Mouse (Mus musculus) hindbrain, embryonic 16.5 days (tissue): ENCODE results near the gene Hist2h2be. TPM values are rescaled to one million over a fixed set of nuclear protein-coding genes. Genes with fewer than 3 reads are reported as not detected.

Experiments
- ATAC-seq: fragments of 200-750 bp; cut with Nextera tagmentation; 2 replicates; pipeline ENCODE4 v1.8.0; 2017; ENCODE audit warnings: moderate TSS enrichment, moderate library complexity
- H3K27ac ChIP-seq: fragments of 300-500 bp; sonication (generic); 2 replicates; pipeline ENCODE4 v1.5.1; 2014; ENCODE audit warnings: low read depth, mild to moderate bottlenecking, control low read depth, low read length, moderate library complexity
- H3K27me3 ChIP-seq: fragments of 300-500 bp; sonication (generic); replicated peaks from 2 replicates; pipeline ENCODE4 v1.6.1; 2014; ENCODE audit warnings: low read length; ENCODE audit not compliant: control insufficient read depth, insufficient read depth
- H3K36me3 ChIP-seq: fragments of 300-500 bp; sonication (generic); 2 replicates; pipeline ENCODE4 v1.6.1; 2014; ENCODE audit warnings: mild to moderate bottlenecking, low read length, moderate library complexity, mixed read lengths; ENCODE audit not compliant: control insufficient read depth, insufficient read depth
- H3K4me1 ChIP-seq: fragments of 300-500 bp; sonication (generic); 2 replicates; pipeline ENCODE4 v1.6.1; 2014; ENCODE audit warnings: low read depth, low read length; ENCODE audit not compliant: control insufficient read depth, insufficient read depth
- H3K4me2 ChIP-seq: fragments of 300-500 bp; sonication (generic); 2 replicates; pipeline ENCODE4 v1.6.1; 2014; ENCODE audit warnings: mild to moderate bottlenecking, low read length, control low read depth, moderate library complexity
- H3K4me3 ChIP-seq: fragments of 300-500 bp; sonication (generic); 2 replicates; pipeline ENCODE4 v1.5.1; 2014; ENCODE audit warnings: mild to moderate bottlenecking, low read length, control low read depth, moderate library complexity
- H3K9ac ChIP-seq: fragments of 300-500 bp; sonication (generic); 2 replicates; pipeline ENCODE4 v1.6.1; 2014; ENCODE audit warnings: low read depth, mild to moderate bottlenecking, control low read depth, low read length, moderate library complexity
- H3K9me3 ChIP-seq: fragments of 300-500 bp; sonication (generic); 2 replicates; pipeline ENCODE4 v1.6.1; 2014; ENCODE audit warnings: mild to moderate bottlenecking, low read length, moderate library complexity; ENCODE audit not compliant: control insufficient read depth
- WGBS: fragments of 180-500 bp; shearing (Covaris S2); extraction: QIAGEN DNeasy Blood & Tissue Kit; methylation state at CpG from one replicate; pipeline ENCODE4 v1.1.7; 2014; 5-methylcytosine and 5-hydroxymethylcytosine counted together
- polyA plus RNA-seq: library from polyadenylated mRNA; unstranded; fragments of >200 nt; fragmentation: Nextera tagmentation; extraction: Ambion mirVana; gene quantifications from 2 replicates; pipeline ENCODE4 v1.2.1, GENCODE M21; 2015

Gene Hist2h2be
- polyA plus RNA-seq, 1 experiment from 2014 or later, result 4.9 TPM

DNA sequence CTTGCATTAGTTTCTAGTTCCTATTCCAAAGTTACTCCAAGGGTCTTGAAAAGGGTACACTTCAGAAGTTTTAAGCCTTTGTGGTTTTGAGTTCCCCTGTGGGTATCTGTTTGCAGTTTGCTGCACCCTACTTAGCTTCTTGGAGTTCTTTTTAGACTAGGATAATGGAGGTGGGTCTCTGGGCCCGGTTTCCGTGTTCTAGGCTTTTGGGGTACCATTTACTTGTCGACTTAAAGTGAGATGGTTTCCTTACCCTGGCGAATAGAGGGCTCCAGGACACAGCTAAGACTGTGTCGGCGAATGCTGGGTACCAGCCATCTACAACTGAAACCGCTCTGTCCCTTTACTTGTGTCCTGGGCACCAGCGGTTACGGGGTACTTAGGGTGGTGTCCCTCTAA is 720 bp downstream of the Hist2h2be start:
- H3K4me1 ChIP-seq, result peaks cover 21% of the 10 kb centered on the region
- no peak for ATAC-seq
- peak overlapping the region; percentile 67 for H3K9ac ChIP-seq
- peak overlapping the region; percentile 60 for H3K4me3 ChIP-seq
- WGBS, result 22% methylated on average over 9 of the region's 9 CpGs
- H3K36me3 ChIP-seq, result no peaks in the 10 kb centered on the region
- H3K9me3 ChIP-seq, result no peaks in the 10 kb centered on the region
- H3K27me3 ChIP-seq, result no peaks in the 10 kb centered on the region
- peak overlapping the region; percentile 77 for H3K4me2 ChIP-seq
- H3K27ac ChIP-seq, result peak overlapping the region; percentile 95

DNA sequence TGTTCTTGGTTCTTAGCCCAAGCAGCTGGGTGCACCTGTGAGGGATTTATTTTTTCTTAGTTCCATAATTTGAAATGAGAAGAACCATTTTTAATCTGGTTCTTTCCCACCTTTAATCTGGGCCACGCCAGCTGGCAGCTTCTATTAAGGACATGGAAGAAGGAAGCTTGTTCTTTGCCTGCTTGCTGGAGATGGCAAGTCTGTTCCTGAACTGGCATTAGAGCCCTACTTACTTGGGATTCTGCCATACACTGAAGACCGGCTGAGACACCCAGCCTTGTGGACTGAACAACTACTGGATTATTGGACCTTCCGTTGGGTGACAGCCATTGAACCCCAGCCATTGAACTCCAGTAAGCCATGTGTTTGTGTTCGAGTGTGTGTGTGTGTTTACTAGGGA is 1.9 kb downstream of the Hist2h2be start:
- no peaks in the 10 kb centered on the region for H3K36me3 ChIP-seq
- H3K27ac ChIP-seq, result no peak overlapping the region
- no peak for ATAC-seq
- H3K27me3 ChIP-seq, result no peaks in the 10 kb centered on the region
- H3K4me2 ChIP-seq, result peak overlapping the region; percentile 8; the same call in 1 of the 2 replicates
- peaks cover 21% of the 10 kb centered on the region for H3K4me1 ChIP-seq
- H3K9me3 ChIP-seq, result no peaks in the 10 kb centered on the region
- WGBS, result 84% methylated on average over 4 of the region's 4 CpGs
- H3K4me3 ChIP-seq, result no peak overlapping the region
- H3K9ac ChIP-seq, result no peak overlapping the region

DNA sequence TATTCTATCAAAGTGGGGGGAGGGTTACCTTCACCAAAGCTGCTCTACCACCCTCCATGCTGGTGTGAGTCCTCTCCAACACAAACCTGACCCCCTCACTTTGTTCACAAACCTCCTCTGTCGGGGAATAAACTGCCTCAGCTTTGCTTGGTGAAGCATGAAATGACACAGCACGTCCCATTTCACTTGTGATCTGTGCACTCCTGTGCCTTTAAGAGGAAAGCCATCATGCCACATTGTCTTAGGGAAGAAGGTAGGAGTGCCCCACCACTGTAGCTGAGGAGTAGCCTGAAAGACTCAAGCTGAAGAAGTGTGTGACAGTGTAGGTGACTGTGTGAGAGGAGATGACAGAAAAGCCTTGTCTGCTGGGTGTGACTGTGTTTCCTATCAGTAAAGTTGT is 4.5 kb downstream of the Hist2h2be start:
- Histone ChIP-seq H3K36me3 (no peaks in the 10 kb centered on the region), H3K4me2 (no peak overlapping the region), H3K4me3 (no peak overlapping the region), H3K9me3 (no peaks in the 10 kb centered on the region), H3K27ac (no peak overlapping the region), H3K27me3 (no peaks in the 10 kb centered on the region), H3K4me1 (peaks cover 15% of the 10 kb centered on the region), H3K9ac (no peak overlapping the region)
- 10% methylated on average over 2 of the region's 2 CpGs for WGBS
- no peak for ATAC-seq

DNA sequence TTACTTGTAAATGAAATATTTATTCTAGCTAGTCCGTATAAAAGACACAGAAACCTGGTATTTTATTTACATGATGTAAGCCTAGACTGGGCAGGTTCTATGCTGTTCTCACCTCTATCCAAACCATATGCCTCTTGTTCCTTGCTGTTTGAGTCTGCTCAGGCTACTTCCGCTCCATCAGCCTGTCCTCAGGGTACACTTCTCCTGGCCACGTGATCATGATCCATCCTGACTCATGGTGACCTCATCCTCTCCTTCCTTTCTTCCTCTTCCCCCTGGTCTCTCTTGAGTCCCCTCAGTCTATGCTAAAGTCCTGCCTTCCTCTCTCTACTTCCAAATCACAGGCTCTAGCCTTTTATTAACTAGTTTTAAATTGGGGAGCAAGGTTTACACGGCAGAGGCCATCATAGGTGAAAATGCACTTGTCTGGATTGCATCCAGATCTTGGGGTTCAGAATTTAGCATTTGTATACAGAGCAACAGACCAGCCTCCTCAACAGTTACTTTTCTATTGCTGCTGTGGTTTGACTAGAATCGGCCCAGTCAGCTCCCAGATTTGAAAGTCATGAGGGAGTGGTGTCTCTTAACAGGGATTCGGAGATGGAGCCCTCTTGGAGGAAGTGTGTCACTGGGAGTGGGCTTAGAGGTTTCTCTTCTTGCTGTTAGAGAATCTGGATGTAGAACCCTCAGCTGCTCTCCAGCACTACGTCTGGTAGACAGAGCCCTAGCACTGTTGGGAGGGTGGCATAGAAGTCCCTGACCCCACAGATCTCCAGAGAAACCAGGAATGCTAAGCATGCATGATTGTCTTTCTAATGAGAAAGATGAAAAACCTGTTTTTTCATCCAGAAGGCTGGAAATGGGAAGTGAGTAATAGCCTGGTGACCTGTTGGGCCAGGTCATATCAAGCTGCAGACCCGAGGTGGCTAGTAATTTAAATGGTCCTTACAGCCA is 6.1 kb downstream of the Hist2h2be start:
- no peak for ATAC-seq
- Histone ChIP-seq H3K4me2 (no peak overlapping the region), H3K36me3 (no peaks in the 10 kb centered on the region), H3K9me3 (no peaks in the 10 kb centered on the region), H3K4me1 (peaks cover 8% of the 10 kb centered on the region), H3K27me3 (no peaks in the 10 kb centered on the region), H3K27ac (no peak overlapping the region), H3K9ac (no peak overlapping the region), H3K4me3 (no peak overlapping the region)
- WGBS, result 72% methylated on average over 8 of the region's 8 CpGs

DNA sequence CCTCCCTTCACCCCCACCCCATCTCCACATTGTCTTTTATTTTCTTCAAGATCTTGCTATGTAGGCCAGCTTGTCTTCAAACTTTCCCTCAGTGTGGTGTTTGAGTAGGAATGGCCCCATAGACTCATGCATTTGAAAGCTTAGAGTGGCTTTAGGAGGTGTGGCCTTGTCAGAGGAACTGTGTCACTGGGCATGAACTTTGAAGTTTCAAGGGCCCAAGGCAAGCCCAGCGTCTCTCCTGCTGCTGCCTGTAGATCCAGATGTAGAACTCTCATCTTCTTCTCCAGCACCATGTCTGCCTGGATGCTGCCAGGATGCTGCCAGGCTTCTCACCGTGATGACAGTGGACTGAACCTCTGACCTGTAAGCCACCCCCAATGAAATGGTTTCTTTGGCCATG is 7.9 kb downstream of the Hist2h2be start:
- Histone ChIP-seq H3K4me1 (no peaks in the 10 kb centered on the region), H3K27ac (no peak overlapping the region), H3K27me3 (no peaks in the 10 kb centered on the region), H3K4me3 (no peak overlapping the region), H3K9me3 (no peaks in the 10 kb centered on the region), H3K4me2 (no peak overlapping the region), H3K9ac (no peak overlapping the region), H3K36me3 (no peaks in the 10 kb centered on the region)
- WGBS, result 83% methylated on average over 2 of the region's 2 CpGs
- ATAC-seq, result no peak

DNA sequence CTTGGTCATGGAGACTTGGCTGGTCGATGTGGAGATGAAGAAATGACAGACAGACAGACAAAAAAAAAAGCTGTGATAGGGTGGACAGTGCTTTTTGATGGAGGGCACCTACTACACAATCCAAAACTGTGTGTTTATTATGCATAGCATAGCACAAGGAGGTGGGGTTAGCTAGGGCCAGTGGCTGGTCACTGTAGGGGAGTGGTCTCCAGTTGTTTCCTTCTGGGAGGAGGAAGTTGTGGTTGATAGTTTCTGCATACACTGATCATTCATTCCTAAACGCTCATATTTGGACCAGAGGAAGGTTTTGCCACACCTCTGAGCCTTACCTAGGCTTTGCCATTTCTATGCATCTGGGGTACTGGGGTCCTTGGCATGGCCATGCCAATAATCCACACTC is 9.5 kb downstream of the Hist2h2be start:
- H3K4me3 ChIP-seq, result no peak overlapping the region
- no peaks in the 10 kb centered on the region for H3K4me1 ChIP-seq
- ATAC-seq, result no peak
- H3K36me3 ChIP-seq, result no peaks in the 10 kb centered on the region
- H3K9me3 ChIP-seq, result no peaks in the 10 kb centered on the region
- no peak overlapping the region for H3K27ac ChIP-seq
- no peaks in the 10 kb centered on the region for H3K27me3 ChIP-seq
- 79% methylated on average over 2 of the region's 2 CpGs for WGBS
- H3K9ac ChIP-seq, result no peak overlapping the region
- no peak overlapping the region for H3K4me2 ChIP-seq

DNA sequence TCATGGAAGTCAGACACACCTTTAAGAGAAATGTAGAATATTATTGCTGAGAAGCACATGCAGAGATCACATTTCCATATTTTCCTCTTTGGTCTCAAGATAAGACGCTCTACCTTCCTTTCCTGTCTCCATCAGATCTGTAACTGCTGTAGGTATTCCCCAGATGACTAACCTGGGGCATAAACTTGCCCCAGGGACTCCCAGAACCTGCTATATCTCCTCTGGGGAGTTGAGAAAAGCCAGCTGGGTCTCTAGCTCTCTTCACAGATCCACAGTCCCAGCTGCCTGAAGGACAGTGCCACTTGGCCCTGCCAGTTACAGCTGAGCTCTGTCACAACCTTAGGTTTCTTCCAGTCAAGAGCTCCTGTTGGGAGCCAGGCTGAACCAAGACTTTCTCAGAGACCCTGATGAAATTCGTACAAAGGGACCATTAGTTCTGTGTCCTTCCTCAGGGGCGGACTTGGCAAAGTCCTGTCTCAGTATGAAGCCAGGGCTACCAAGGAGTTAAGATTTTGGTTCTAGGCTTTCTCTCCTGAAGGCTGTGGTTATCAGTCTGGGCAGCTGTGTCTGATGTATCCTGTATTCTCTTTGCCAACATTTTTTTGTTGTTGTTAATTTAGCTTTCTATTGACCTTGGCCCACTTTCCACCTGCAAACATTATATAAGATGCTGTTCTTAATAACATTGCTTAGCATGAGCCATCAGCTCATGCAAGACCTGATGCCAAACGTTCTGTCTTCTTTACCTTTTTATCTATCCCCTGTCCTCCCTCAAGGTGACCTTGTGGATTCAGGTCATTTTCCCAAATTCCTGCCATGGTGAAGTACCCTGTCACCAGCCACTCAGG is 10.2 kb downstream of the Hist2h2be start:
- Histone ChIP-seq H3K9ac (no peak overlapping the region), H3K4me1 (no peaks in the 10 kb centered on the region), H3K9me3 (no peaks in the 10 kb centered on the region), H3K27ac (no peak overlapping the region), H3K4me3 (no peak overlapping the region), H3K27me3 (no peaks in the 10 kb centered on the region), H3K4me2 (no peak overlapping the region), H3K36me3 (no peaks in the 10 kb centered on the region)
- WGBS, result 73% methylated on average over 4 of the region's 4 CpGs
- ATAC-seq, result no peak

DNA sequence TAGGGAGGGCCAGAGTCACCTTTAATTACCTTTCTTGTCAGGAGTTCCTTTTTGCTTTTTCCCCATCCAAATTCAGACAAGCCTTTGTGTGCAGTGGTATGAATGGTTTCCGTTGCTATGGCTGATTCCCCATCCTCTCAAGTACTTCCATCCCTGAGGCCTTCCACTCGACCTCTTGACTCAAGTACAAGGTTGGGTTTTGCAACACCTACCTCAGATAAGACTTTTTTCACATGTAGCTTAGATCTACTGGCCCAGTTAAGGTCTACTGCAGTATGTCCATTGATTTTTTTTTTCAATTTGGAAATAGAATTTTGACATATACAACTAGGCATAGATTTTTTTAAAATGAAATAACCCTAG is 10.8 kb downstream of the Hist2h2be start:
- no peak overlapping the region for H3K27ac ChIP-seq
- H3K36me3 ChIP-seq, result no peaks in the 10 kb centered on the region
- H3K4me3 ChIP-seq, result no peak overlapping the region
- H3K9me3 ChIP-seq, result no peaks in the 10 kb centered on the region
- no peak overlapping the region for H3K4me2 ChIP-seq
- 68% methylated on average over 2 of the region's 2 CpGs for WGBS
- H3K4me1 ChIP-seq, result no peaks in the 10 kb centered on the region
- ATAC-seq, result no peak
- H3K9ac ChIP-seq, result no peak overlapping the region
- no peaks in the 10 kb centered on the region for H3K27me3 ChIP-seq

DNA sequence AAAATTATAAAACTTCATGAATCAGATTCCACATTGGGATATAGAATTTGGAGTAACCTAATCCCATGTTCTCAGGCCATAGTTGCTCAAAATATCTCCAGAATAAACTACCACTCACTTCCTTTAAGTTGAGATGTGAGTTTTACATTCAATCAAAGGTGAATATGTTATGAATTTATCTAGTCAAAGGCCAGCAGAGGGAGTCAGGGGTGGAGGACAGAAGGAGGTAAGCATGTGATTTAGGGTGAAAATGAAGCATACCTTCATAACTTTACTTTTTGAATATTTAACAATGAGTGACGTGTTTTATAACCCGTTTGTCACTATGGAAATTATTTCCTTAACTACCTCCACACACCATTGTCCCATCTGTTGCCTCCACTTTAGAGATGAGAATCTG is 14.0 kb downstream of the Hist2h2be start:
- ATAC-seq, result no peak
- H3K9ac ChIP-seq, result no peak overlapping the region
- H3K27ac ChIP-seq, result no peak overlapping the region
- WGBS, result 86% methylated on average over 2 of the region's 2 CpGs
- H3K4me2 ChIP-seq, result no peak overlapping the region
- no peaks in the 10 kb centered on the region for H3K27me3 ChIP-seq
- no peaks in the 10 kb centered on the region for H3K9me3 ChIP-seq
- no peaks in the 10 kb centered on the region for H3K36me3 ChIP-seq
- no peak overlapping the region for H3K4me3 ChIP-seq
- peaks cover 9% of the 10 kb centered on the region for H3K4me1 ChIP-seq
